Mouse (Mus musculus): ENCODE results near the gene Oxtr.

The Oxtr gene

DNA sequence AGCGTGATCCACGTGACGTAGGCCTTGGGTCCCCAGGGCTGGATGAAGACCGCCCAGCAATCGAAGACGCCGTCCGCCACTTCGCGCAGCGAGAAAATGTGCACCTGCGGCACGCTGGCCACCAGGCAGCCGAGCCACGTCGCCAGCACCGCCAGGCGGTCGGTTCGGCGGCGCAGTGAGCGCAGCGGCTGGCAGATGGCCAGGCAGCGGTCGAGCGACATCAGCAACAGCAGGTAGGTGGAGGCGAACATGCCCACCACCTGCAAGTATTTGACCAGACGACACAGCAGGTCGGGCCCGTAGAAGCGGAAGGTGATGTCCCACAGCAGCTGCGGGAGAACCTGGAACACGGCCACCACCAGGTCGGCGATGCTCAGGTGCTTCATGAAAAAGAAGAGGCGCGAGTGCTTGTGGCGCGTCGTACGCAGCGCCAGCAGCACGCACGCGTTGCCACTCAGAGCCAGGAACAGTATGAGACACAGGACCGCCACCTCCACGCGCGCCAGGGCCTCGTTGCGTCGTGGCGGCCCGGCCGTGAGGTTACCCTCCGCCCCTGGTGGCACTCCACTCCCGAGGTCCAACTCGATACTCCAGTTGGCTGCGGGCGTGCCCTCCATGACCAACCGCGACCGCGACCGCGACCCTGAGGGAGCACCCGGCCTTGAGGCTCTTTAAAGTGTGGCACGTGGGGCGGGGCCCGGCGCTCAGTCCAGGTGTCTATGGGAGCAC, 398 bp downstream of the Oxtr start:
- peak; percentile 27 for DNase-seq (ENCODE audit: extremely low read depth, insufficient read length, low spot score)

GRCm38 (mm10) chr6:112488821-112489180, 942 bp downstream of the Oxtr start:
- peak; percentile 30 for DNase-seq (ENCODE audit: extremely low read depth, insufficient read length, low spot score)

GRCm38 (mm10) chr6:112487993-112488392, 1.8 kb downstream of the Oxtr start:
- no peak for DNase-seq (ENCODE audit: extremely low read depth, insufficient read length, low spot score)

GRCm38 (mm10) chr6:112484316-112484715, 5.4 kb downstream of the Oxtr start:
- DNase-seq (ENCODE audit: extremely low read depth, insufficient read length, low spot score): no peak

GRCm38 (mm10) chr6:112479861-112480260, 9.9 kb downstream of the Oxtr start:
- DNase-seq (ENCODE audit: extremely low read depth, insufficient read length, low spot score): no peak

- DNase-seq (ENCODE audit: extremely low read depth, insufficient read length, low spot score): no peak
Measured at GRCm38 (mm10) chr6:112471644-112472043, 18.1 kb downstream of the Oxtr start.

- no peak for DNase-seq (ENCODE audit: extremely low read depth, insufficient read length, low spot score)
Measured at GRCm38 (mm10) chr6:112466001-112466400, 23.7 kb downstream of the Oxtr start.

DNA sequence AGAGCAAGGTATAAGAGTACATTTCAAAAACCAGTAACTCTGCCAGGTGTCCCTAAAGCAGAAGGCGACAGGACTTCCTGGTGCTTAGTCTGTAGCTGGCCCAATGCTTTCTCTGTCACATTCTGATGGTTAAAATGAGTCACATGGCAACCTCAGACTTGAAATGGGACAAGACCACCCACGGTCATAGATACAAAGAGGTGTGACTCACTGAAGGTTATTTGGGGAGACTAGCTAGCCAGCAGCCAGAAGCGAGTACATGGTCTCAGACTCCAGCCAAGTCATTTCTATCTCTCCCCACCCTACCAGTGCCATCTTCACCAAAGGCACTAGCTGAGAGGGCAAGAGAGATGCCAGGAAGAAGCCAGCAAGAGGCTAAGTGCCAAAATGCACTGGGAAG, 24.3 kb downstream of the Oxtr start:
- DNase-seq (ENCODE audit: extremely low read depth, insufficient read length, low spot score): no peak

- no peak for DNase-seq (ENCODE audit: extremely low read depth, insufficient read length, low spot score)
Measured at GRCm38 (mm10) chr6:112463331-112463730, 26.4 kb downstream of the Oxtr start.

- no peak for DNase-seq (ENCODE audit: extremely low read depth, insufficient read length, low spot score)
Measured at GRCm38 (mm10) chr6:112461459-112461858, 28.3 kb downstream of the Oxtr start.

DNA sequence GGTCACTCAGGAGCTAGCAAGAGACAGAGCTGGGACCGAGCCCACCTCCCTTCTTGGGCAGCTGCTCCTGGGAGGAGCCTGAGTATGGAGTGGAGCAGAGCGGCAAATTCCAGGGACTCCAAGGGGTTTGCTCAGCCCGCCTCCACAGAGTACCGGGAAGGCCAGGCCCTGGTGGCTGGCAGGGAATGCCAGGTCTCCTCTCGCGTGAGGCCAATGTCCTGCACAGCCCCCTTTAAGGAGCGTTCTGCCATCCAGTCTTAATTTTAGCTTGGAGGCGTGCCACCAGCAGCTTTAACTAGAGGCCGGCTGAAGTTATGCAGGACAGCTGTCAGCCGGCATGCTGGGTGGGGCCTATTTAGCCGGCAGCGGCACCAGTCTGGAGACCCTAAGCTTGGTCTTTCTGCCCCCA, 30.4 kb downstream of the Oxtr start, which contains the start of gene Cav3:
Cav3 (plus strand) TSS at position 165 of the 409 bp plus-strand sequence.
- DNase-seq (ENCODE audit: extremely low read depth, insufficient read length, low spot score): no peak

GRCm38 (mm10) chr6:112445675-112446074, 44.1 kb downstream of the Oxtr start:
- no peak for DNase-seq (ENCODE audit: extremely low read depth, insufficient read length, low spot score)

DNA sequence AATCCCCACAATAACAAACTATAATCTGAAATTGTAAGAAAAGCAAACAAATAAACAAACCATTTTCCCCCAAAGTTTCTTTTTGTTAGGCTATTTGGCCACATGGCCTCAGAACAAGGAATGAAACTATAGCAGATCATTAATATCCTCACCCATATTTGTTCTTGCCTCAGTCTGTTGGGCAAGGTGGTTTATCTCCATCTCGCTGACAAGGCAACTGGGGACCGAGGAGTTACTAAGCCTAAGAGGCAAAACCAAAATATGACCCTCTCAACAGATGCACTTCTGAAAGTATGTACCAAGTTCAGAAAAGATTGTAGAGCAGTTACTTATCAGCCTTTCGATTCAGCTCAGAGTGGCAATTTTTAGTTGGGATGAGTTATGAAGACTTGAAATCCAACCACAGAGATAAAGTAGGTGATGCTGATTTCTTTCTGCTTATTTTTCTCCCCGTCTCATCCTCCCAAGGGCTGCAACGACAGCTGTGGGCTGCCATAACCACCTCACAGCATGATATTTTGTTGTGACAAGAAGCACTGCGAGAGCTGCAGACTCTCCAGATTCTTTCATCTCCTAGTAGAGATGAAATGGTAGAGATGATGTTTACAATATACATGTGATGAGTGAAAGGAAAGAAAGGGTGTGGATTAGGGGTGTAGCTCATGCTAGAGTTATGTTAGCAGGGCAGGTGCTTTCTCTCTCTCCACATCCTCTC, 63.6 kb downstream of the Oxtr start:
- DNase-seq (ENCODE audit: extremely low read depth, insufficient read length, low spot score): no peak

- DNase-seq (ENCODE audit: extremely low read depth, insufficient read length, low spot score): no peak
Measured at GRCm38 (mm10) chr6:112423746-112424501, 65.8 kb downstream of the Oxtr start.

Measured in 3134 (cell line).